Mouse (Mus musculus): ENCODE results near the gene Vamp5. TPM values are rescaled to one million over a fixed set of nuclear protein-coding genes. Genes with fewer than 3 reads are reported as not detected.

Vamp5 gene
- polyA plus RNA-seq, 1 experiment from 2014 or later = 50.1 TPM

DNA sequence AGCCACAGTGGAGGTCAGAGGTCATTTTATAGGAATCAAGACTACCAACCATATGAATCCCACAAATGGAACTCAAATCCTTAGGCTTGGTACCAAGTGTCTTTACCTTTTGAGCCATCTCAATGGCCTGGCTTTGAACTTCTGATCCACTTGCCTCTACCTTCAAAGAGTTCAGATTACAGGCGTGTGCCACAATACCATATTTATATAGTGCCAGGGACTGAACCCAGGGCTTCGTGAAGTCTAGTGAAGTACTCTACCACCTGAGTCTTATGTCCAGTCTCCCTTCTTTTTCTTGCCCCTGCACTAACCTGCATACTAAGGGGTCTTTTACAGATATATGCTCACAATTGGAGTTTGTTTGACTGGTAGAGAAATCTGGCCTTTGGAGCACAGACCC is 6.3 kb upstream of the Vamp5 start:
- no peak overlapping the region for H3K27ac ChIP-seq
- H3K9ac ChIP-seq (ENCODE audit: low read depth, low read length) = no peak overlapping the region
- H3K9me3 ChIP-seq (replicated peaks; ENCODE audit: low read length) = no peaks in the 10 kb centered on the region
- 98% methylated on average over 2 of the region's 2 CpGs for WGBS
- peaks cover 27% of the 10 kb centered on the region; the same call in 1 of the 2 replicates for H3K4me1 ChIP-seq (replicated peaks; ENCODE audit: insufficient read depth, low read length)
- no peak overlapping the region for H3K4me3 ChIP-seq (replicated peaks; ENCODE audit: low read depth, low read length)
- no peak for ATAC-seq (replicated peaks; ENCODE audit: low FRiP score, low read depth)
- H3K27me3 ChIP-seq (ENCODE audit: insufficient read depth, low read length) = no peaks in the 10 kb centered on the region
- no peak overlapping the region for H3K4me2 ChIP-seq (ENCODE audit: low read length)
- no peak for TF ChIP-seq CTCF (IDR thresholded peaks at IDR 0.05; ENCODE audit: low read depth)
- DNase-seq (ENCODE audit: low spot score) = no peak
- peaks cover 7% of the 10 kb centered on the region for H3K36me3 ChIP-seq (ENCODE audit: insufficient read depth, low read length)

DNA sequence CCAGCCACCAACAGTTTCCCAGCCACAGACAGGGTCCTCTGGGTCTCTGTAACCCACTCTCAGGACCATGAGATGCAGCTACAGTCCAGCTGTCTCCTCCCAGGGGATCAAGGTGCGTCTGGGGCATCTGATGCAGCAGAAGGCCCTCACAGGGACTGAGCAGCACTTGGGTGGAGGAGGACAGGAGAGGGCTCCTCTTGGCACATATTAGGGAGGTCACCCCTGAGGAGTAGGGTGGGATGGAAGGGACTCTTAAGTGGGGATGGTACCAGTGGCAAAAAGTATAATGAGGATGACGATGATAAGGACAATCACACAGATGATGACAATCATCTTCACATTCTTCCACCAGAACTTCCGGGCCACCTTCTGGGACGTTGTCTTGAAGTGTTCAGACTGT is 5.0 kb upstream of the Vamp5 start:
- H3K27me3 ChIP-seq (ENCODE audit: insufficient read depth, low read length) = no peaks in the 10 kb centered on the region
- no peak overlapping the region for H3K9ac ChIP-seq (ENCODE audit: low read depth, low read length)
- no peak overlapping the region for H3K4me2 ChIP-seq (ENCODE audit: low read length)
- no peak for TF ChIP-seq CTCF (IDR thresholded peaks at IDR 0.05; ENCODE audit: low read depth)
- WGBS = 84% methylated on average over 4 of the region's 4 CpGs
- no peak for ATAC-seq (replicated peaks; ENCODE audit: low FRiP score, low read depth)
- H3K4me1 ChIP-seq (replicated peaks; ENCODE audit: insufficient read depth, low read length) = peaks cover 18% of the 10 kb centered on the region; the same call in 1 of the 2 replicates
- no peak for DNase-seq (ENCODE audit: low spot score)
- H3K27ac ChIP-seq = no peak overlapping the region
- H3K9me3 ChIP-seq (replicated peaks; ENCODE audit: low read length) = no peaks in the 10 kb centered on the region
- peaks cover 7% of the 10 kb centered on the region for H3K36me3 ChIP-seq (ENCODE audit: insufficient read depth, low read length)
- H3K4me3 ChIP-seq (replicated peaks; ENCODE audit: low read depth, low read length) = no peak overlapping the region

GRCm38 (mm10) chr6:72383952-72384351 is 3.7 kb upstream of the Vamp5 start:
- ATAC-seq (replicated peaks; ENCODE audit: low FRiP score, low read depth) (no peak), DNase-seq (ENCODE audit: low spot score) (no peak)
- Histone ChIP-seq H3K9ac (ENCODE audit: low read depth, low read length) (no peak overlapping the region), H3K9me3 (replicated peaks; ENCODE audit: low read length) (no peaks in the 10 kb centered on the region), H3K36me3 (ENCODE audit: insufficient read depth, low read length) (peaks cover 7% of the 10 kb centered on the region), H3K27ac (no peak overlapping the region), H3K4me1 (replicated peaks; ENCODE audit: insufficient read depth, low read length) (peaks cover 15% of the 10 kb centered on the region; the same call in 1 of the 2 replicates), H3K27me3 (ENCODE audit: insufficient read depth, low read length) (no peaks in the 10 kb centered on the region), H3K4me3 (replicated peaks; ENCODE audit: low read depth, low read length) (no peak overlapping the region), H3K4me2 (ENCODE audit: low read length) (no peak overlapping the region)
- no peak for TF ChIP-seq CTCF (IDR thresholded peaks at IDR 0.05; ENCODE audit: low read depth)
- 92% methylated on average over 7 of the region's 7 CpGs for WGBS

- H3K4me3 ChIP-seq (replicated peaks; ENCODE audit: low read depth, low read length) = no peak overlapping the region
- H3K27ac ChIP-seq = no peak overlapping the region
- no peak for TF ChIP-seq CTCF (IDR thresholded peaks at IDR 0.05; ENCODE audit: low read depth)
- DNase-seq (ENCODE audit: low spot score) (no peak), ATAC-seq (replicated peaks; ENCODE audit: low FRiP score, low read depth) (no peak)
- no peak overlapping the region for H3K9ac ChIP-seq (ENCODE audit: low read depth, low read length)
- H3K4me1 ChIP-seq (replicated peaks; ENCODE audit: insufficient read depth, low read length) = peaks cover 9% of the 10 kb centered on the region; the same call in 1 of the 2 replicates
- no peaks in the 10 kb centered on the region for H3K27me3 ChIP-seq (ENCODE audit: insufficient read depth, low read length)
- no peak overlapping the region for H3K4me2 ChIP-seq (ENCODE audit: low read length)
- H3K9me3 ChIP-seq (replicated peaks; ENCODE audit: low read length) = no peaks in the 10 kb centered on the region
- H3K36me3 ChIP-seq (ENCODE audit: insufficient read depth, low read length) = peaks cover 7% of the 10 kb centered on the region
- 83% methylated on average over 6 of the region's 6 CpGs for WGBS
Observed at GRCm38 (mm10) chr6:72383142-72383820, 3.0 kb upstream of the Vamp5 start.

GRCm38 (mm10) chr6:72382494-72382893 is 2.2 kb upstream of the Vamp5 start:
- Histone ChIP-seq H3K36me3 (ENCODE audit: insufficient read depth, low read length) (peaks cover 4% of the 10 kb centered on the region), H3K9me3 (replicated peaks; ENCODE audit: low read length) (no peaks in the 10 kb centered on the region), H3K4me1 (replicated peaks; ENCODE audit: insufficient read depth, low read length) (peaks cover under 1% of the 10 kb centered on the region; the same call in 1 of the 2 replicates), H3K27me3 (ENCODE audit: insufficient read depth, low read length) (no peaks in the 10 kb centered on the region), H3K4me3 (replicated peaks; ENCODE audit: low read depth, low read length) (no peak overlapping the region), H3K9ac (ENCODE audit: low read depth, low read length) (no peak overlapping the region), H3K4me2 (ENCODE audit: low read length) (no peak overlapping the region), H3K27ac (no peak overlapping the region)
- DNase-seq (ENCODE audit: low spot score) = no peak
- no peak for TF ChIP-seq CTCF (IDR thresholded peaks at IDR 0.05; ENCODE audit: low read depth)
- WGBS = 72% methylated on average over 6 of the region's 6 CpGs
- no peak for ATAC-seq (replicated peaks; ENCODE audit: low FRiP score, low read depth)

DNA sequence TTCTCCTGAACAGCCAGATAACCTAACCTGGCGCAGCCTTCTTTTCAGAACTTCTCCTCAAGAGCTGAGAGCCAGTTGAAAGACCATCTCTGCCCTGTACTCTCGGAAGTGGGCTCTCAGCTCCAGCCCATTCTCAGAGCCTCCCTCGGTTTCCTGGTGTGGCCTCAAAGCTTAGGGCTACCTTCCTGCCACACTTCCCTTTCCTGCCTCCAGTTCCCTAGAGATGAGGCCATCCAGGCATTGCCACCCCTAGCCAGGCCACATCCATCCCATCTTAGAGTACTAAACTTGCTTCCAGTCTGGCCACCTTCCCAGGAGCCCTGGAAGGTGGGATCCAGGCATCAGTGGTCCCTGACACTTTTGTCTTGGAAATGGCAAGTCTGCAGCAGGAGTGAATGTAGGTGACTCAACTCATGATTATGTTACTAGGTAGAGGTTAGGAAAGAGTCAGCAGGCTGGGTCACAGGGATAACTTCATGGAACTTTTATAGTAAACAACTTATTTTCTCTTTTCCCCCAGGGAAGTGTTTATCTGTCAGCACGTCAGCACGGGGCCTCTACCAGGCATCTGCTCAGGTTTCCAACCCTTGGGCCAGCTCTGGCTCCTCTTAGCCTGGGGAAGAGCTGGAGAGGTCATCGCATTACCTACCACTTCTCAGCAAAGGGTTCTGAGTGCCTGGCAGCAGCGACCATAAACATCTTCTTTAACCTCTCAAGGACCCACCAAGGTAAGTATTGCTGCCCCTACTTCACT is 714 bp downstream of the Vamp5 start:
- peak overlapping the region; percentile 73 for H3K27ac ChIP-seq
- 42% methylated on average over 7 of the region's 7 CpGs for WGBS
- no peak for TF ChIP-seq CTCF (IDR thresholded peaks at IDR 0.05; ENCODE audit: low read depth)
- no peaks in the 10 kb centered on the region for H3K4me1 ChIP-seq (replicated peaks; ENCODE audit: insufficient read depth, low read length)
- peak overlapping the region; percentile 78 for H3K9ac ChIP-seq (ENCODE audit: low read depth, low read length)
- peak overlapping the region; percentile 79 for H3K4me2 ChIP-seq (ENCODE audit: low read length)
- ATAC-seq (replicated peaks; ENCODE audit: low FRiP score, low read depth) (no peak), DNase-seq (ENCODE audit: low spot score) (no peak)
- H3K27me3 ChIP-seq (ENCODE audit: insufficient read depth, low read length) = no peaks in the 10 kb centered on the region
- peak overlapping the region; percentile 60 for H3K4me3 ChIP-seq (replicated peaks; ENCODE audit: low read depth, low read length)
- no peaks in the 10 kb centered on the region for H3K36me3 ChIP-seq (ENCODE audit: insufficient read depth, low read length)
- no peaks in the 10 kb centered on the region for H3K9me3 ChIP-seq (replicated peaks; ENCODE audit: low read length)
